Mouse (Mus musculus): ENCODE data around the gene Ucp2.

DNA sequence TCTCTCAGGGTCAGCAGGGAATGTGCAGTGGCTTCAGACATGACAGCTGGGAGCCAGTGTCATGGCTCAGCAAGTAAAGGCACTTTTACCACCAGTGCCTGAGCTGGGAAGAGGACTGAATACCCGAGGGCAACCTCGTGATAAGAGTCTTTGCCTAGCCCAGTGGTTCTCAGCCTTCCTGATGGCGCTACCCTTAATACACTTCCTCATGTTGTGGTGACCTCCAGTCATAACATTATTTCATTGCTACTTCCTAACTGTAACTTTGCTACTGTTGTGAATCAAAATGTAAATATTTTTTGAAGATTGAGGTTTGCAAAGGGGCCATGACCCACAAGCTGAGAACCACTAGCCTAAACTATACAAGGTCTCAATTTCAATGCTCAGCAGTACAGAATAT, 15.5 kb downstream of the Ucp2 start:
- TF ChIP-seq CTCF (IDR thresholded peaks at IDR 0.05; ENCODE audit: low read depth) = no peak
- TF ChIP-seq EP300 (IDR thresholded peaks at IDR 0.05; ENCODE audit: low read depth) = no peak

Measured in liver, embryonic 14.5 days (tissue).